Mouse (Mus musculus) adrenal gland, adult (tissue): ENCODE measurements around the gene Plch1.

Experiments used
- DNase-seq, 2 experiments: peaks; one replicate each; pipeline ENCODE4 v3.0.0; 2022 to 2023; ENCODE audit warnings: low spot score in 1 of 2; ENCODE audit not compliant: inconsistent age in 2 of 2

Gene Plch1

DNA sequence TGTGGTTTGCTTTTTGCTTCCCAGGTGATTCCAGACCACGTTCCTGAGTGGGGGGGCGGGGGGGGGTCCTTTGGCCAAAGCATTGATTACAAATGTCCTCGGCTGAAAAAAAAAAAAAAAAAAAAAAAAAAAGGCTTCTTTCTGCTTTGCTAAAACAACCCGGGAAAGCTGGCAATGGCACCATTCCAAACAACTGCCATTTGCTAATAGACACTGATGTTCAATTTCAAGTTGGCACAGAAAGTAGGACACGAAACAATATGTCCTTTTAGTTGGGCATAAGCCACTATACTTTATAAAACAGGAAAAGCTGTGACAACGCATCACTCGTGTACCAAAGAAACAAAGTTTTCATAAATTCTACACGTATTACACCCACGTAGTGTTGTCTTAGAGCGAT lies 36.6 kb downstream of the Plch1 start:
- DNase-seq: no peak

DNA sequence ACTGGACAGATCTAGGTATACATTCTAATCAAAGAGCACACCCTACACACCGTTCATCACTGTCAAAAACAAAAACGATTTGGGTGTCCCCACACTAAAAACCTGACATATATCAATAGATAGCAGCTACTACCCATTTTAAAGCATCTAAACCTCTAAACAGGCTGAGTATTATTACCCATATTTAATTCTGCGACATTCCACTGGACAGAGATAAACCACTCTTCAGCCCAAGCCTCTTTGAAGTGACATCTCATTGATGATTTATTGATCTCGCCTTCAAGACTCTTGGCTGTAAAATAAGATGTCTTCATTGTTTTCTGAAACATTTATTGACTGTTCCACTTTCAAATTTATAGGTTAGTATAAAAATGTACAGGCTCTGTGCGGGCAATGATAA lies 46.4 kb downstream of the Plch1 start:
- no peak for DNase-seq

DNA sequence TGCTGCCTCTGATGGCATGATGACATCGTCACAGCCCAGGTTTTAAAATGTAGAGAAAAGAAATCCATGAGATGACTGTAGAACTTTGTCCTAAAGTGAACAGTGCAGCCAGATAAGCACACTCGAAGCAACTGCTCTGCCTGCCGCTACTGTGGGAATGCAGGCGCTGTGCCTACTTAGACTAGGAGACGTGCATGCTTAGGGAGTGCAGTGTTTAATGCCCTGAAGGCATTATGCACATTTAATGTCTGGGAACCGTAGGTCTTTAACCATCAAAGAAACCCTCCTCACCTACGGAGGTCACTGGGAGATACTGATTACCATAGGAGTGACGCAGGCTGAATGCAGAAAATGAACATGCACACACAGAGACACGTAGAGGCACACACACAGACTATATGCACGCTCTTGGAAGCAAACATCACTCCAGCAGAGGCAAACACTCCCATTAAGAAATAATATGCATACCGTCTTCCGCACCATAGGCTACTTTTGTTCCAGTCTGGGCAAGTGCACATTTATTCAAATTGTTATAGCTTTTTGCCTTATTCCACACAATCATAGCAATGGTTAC lies 48.1 kb downstream of the Plch1 start:
- no peak for DNase-seq

DNA sequence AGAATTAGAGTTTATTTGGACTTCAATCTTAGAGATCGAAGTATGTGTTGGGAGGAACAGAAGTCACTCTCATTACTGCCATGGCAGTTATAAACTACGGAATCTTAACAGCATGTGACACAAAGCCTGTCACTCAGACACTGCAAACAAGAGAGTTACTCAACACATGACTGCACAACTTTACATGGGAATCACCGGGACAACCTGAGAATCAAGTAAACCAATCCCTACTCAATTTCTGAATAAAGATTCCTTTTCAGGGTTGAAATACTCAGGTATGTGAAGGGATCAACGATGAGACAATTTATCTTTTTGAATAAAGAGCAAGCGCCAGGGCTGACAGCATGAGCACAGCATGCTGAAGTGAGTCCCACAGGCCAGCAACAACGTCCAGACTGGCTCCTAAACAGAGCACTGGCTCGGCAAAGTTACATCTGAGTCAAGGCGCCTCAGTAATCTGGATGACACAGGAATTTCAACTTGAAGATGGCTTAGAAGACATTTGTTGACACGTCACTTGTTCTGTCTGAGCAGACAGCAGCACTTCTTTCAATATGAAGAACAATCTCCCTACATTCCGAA lies 49.4 kb downstream of the Plch1 start:
- no peak for DNase-seq

DNA sequence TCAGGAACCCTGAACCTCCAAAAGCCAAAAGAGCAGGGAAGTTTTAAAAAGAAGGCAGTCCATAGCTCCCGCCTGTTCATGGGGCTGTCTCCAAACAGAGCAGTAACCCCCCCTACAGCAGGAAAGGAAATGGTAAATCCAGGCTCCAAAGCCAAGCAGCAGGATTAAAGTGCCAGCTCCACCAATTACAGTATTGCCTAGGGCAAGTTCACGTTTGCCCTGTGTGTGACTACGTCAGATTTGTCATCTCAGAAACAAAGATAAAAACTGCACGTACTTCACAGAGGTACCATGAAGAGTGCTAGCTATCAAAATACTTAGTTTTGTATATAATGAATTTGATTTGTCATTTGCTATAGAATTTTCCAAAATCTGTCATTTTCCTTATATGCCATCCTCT lies 55.1 kb downstream of the Plch1 start:
- DNase-seq: no peak

DNA sequence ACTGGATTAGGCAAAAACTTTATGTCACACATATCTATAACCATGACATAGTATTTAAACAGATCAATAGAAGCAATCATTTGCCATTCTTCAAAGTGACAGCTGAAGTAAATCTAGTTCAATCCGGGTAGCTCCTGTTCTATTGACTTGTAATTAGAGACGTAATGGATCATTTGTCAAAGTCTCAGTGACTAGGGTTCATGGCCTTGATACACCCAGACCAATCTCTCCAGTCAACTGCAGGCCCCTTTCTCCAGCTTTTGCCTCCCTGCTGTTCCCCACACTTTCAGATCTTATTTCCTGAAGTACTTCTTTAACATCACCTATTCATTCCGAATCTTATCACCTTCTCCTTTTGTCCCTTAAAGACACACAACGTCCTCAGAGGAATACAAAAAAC lies 56.8 kb downstream of the Plch1 start:
- DNase-seq: no peak

DNA sequence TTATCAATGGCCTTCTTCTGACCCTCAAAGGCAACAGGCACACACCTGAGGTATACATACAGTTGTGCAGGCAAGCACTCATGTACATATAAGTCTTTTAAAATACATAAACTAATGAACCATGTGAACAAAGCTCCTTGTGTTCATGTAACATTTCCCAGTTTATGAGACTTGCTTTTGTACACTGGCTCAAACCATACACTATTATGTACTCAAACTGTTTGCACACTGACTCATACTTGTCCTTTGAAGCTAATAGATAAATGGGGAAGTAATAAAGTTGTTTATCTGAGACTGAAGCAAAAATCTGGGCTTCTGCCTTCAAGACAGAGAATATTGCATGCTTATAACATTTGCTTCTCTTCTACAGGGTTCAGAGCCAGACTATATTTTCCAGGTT lies 61.5 kb downstream of the Plch1 start:
- DNase-seq: peak in 1 of 2 experiments; percentile 34

DNA sequence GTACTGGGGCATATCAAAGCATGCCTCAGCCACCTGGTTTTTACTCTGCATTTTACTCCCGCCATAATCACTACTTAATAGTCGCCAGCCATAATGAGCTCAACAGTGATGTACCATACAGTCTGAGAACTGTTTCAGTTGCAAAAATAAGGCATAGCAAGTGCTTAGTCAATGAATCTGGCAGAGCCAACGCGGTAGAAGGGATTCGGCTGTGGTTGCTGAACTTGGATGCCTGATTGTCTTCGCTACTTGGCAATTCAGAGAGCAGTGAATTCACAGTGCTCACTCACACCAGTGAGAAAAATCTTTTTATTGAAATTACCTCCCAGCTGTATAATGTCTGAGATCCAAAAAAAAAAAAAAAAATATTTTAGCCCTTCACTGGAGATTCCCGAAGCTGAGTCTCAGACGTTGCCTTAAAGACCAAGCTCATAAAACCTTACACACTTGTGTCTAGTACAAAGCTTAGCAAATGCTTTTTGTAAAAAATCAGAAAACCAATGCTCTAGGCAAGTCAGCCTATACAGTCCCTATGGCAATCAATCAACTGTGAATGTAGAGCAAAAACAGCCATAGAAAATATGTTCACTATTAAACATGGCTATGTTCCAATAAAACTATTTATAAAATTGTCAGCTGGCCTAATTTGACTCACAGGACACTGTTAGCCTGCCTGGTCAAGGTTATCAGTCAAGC lies 62.2 kb downstream of the Plch1 start:
- DNase-seq: peak in 1 of 2 experiments; percentile 34

DNA sequence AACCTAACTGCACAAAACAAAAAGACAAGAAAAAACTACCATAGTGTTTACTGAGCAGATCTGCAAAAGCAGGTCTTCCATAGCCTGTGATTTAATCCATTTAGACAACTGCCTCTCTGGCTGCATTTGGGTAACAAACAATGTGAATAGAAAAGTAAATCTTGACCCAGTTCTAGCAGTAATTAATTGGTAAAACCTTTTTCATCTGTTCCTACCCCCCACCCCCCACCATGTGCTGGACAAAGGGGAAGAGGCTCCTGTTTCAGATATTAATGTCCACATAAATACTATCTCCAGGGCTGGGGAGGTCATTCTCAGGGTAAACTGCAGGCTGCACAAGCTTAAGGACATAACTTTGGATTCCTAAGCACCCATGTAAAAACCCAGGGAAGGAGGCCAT lies 63.5 kb downstream of the Plch1 start:
- no peak for DNase-seq

DNA sequence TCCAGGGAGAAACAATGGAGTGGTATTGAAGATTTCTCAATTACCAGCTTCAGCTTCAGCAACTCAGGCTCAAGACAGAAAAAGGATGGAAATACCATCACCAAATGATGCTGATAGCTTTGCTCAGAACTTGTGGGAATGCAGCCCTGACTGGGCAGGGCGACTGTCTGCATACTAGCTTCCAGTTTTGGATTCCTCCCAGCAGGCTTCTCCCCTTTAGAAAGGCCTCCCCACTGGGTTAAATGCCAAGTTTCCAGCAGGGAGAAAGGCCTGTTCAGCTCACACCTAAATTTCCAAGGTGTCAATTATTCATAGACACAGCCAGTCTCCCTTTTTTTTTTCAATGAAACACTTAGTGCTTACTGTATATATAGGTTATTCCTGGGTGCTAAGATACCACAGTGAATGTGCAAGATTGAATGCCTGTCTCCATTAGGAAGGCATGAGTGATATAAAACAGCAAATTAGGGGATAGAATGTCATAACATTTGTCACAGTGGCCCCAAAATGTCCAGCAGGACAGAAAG lies 75.3 kb downstream of the Plch1 start:
- DNase-seq: no peak

DNA sequence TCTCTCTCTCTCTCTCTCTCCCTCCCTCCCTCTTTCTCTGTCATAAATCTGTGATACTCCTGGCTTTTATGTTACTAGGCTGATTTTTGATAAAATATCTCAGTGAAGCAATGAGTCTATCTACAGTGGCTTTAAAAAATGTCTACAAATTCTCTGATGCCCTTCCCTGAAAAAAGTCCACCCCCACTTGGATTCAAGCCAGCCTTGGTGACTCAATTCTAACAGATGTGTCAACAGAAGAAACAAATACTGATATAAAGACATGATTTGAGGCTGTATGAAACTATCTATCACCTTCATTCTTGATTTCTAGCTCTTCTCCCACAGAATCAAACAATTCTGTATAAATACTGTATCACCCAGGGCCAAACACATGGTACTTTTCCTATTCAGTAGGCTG lies 76.6 kb downstream of the Plch1 start:
- DNase-seq: peak in 1 of 2 experiments; percentile 41

DNA sequence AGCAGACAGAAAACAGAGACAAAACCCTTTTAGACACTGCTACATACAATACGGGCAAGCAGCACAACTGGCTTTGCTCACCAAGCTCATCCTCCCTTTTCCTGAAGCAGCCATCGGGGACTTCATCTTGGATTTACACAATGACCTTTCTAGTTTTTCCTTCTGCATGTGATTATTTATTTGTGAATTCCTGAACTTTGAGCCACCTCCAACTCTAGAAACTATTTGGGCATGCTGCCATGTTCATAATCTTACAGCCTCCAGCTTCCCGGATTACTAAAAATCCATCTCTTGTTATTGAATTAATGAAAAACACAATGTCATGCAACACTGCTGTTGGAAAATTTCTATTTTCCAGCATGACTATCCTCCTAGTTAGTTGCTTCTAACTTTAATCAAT lies 84.1 kb downstream of the Plch1 start:
- DNase-seq: no peak

DNA sequence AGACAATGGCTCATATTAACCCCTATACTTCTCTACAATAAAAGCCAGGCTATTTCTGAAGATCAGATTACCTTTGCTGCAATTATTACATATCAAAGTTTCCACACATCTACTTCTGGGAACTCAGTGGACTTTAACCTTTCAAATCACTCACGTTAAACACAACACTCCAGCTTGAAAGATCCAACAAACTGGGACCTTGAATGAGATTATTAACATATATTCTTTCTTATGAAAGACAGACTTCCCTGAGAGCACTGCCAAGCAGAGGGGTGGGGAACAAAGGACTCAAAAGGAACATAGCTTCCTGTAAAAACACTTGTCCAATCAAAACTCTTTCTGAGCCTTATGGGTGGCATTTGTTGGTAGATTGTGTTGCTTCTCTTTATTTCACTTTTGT lies 85.1 kb downstream of the Plch1 start:
- no peak for DNase-seq

DNA sequence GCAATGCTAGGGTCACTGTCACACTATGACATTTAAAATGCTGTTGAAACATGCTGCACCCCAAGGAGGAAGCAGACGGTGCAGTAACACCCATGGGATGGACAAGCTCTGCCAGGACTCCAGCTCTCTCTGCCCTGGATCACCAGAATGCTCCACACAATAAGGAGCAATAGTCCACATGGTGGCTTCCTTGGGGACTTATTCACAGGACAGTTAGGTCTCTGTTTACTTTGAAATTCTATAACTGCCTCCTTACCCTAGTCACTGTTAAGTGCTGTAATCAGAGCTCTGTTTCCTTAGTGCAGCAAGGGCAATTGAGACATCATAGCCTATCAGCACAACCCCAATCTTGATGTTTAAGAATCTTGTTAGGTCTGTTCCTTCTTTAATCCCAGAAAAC lies 92.4 kb downstream of the Plch1 start:
- peak in 1 of 2 experiments; percentile 25 for DNase-seq

DNA sequence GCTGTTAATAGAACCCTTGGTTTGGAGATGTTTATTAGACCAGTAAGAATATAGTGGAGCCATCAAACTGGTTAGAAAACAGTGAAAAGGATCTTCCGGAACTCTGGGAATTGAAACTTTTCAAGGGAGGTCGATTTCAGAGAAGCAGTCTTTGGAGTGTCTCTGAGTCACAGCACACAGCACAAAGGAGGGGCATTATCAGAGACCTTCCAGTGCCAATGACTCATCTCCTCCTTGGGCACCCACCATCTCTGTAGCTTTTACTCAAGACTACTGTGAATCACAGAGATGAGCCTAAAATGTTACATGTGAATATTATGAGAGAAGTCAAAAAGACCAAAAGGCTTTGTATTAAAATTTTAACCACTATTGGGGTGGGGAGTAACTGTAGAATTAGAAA lies 93.8 kb downstream of the Plch1 start:
- DNase-seq: peak; percentile 3 to 31

DNA sequence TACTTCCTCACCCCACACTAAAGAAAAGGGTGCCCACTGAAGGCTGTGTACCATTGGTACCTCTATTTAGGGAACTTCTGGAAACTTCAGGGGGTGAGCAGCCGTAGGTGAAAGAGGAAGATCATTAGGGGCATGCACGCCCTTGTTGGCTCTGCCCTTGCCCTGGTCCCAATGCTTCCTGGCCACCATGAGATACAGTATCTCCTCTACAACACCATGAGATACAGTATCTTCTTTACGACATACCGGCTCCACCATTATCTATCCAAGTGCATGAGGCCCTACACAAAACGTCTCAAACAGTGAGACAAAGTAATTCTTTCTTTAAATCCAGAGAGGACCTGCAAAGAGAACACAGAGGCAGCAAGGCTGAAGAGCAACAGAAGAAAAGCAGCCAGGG lies 98.6 kb downstream of the Plch1 start:
- no peak for DNase-seq

DNA sequence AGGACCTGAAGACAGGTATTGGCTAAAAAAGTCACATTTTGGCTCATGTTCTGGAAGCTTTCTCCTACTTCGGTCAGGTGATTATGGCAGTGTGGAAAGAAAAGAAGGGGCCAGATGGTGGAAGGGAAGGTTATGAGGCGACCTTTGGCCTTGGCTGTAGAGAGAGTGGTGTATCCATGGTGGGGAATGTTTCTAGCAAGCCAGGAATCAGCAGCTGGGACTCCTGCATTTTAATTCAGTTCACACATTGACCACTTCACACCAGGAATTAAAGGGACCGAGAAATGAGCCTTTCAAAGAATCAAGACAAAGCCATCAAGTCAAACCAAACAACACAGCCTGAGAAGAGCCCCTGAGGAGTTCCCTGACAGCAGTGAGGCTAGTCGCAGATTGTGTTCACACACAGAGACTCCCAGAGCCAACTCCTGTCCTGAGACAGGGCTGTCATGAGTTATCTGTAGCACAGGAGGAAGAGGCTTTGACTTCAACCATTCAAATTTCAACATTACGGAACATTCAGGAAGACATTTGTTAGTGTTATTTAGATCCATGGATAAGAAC lies 112.4 kb downstream of the Plch1 start:
- no peak for DNase-seq

DNA sequence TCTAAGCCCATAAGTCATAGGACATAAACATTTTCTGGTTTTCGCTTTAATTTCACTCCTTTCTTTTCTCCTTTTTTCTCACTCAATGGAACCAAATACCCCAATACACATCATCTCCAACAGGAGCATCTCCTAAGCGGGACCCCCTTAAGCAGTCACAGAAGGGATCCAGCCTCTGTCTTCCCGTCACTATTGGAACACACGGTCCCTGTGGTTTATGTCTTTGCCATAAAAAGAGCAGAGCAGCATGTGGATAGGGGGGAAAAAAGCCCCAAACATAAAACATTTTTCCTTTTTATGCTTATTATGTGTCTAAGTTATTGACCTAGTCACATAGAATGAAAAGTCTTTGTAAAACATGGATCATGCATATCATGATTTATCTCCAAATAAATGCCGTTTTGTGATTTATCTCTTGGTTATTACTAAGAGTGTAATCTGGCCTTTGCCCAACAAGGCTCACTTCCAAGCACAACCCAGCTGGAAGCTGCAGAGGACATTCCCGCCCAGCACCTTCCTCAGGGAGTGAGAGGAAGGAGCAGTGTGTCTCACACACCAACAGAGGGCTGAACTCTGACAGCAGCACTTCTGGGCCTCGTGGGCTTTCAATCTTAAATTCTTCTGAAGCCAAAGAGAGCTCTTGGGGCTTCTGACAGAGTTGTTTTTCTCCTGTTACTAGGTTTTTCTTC lies 126.5 kb downstream of the Plch1 start:
- DNase-seq: peak in 1 of 2 experiments; percentile 42

DNA sequence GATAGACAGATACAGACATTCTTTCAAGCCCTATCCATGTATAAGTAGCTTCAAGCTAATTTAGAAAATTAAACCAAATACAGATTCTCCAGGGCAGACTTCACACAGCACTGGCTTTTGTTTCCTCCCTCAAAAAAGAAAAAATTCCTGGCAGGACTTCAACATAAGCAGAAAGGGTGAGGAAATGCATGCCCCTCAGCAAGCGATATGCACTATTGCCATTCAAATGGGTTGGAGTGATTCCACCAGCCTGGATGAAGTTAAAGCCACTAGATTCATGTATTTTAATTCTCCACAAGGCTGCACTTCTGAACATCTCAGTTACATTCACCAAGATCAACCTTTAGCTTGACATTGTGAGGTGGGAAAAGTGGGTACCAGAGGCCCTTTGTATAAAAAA lies 138.5 kb downstream of the Plch1 start:
- DNase-seq: no peak

DNA sequence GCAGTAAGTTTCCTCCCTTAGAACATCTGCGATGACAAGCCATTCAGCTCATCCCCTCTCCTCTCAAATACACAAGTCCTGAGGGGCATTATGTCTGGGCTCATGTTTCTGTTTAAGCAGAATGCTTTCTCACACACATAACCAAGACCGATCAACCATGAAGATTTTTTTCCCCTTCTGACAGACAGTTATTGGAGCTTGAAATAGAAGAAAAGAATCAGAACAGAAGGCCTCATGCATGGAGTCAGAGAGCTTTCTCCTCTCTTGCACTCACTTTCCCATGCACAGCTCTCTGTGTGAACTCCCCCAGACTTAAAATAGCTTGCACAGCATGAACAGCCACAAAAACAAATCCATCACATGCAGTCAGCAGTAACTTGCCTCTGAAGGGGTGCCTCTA lies 159.2 kb downstream of the Plch1 start:
- DNase-seq: no peak

DNA sequence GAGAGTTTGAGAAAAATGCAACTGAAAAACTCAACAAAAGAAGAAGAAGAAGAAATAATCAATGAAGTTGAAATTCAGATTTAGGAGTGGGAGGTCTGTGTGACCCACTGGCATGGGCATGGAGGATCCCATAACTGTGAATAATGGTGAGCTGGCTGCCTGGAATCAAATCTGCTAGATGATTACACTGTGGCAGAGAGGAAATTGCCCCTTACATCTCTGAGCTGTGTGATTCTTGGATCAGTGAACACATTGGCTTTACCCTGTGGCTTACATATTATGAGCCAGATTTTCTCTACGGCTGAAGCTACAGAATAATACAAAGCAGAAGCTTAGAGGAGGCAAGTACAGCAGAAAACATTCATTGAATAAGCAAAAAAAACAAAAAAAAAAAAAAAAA lies 170.9 kb downstream of the Plch1 start:
- DNase-seq: no peak
